Mouse (Mus musculus) cerebellum, adult (tissue): ENCODE measurements at regions not wholly inside any gene's neighbourhood (a gene's known extent, or its start where the extent isn't known, plus 50 kb on each side); places are given as distances from the start of the nearest gene placed in this dataset.
"Not testable (repeated sequence)": the region's sequence is repeated elsewhere in the genome, so short reads cannot be mapped to it uniquely, and the experiment has no call there.

Source experiments
- ATAC-seq: cut with Nextera tagmentation; 2 replicates; pipeline ENCODE4 v1.9.2; 2017; ENCODE audit warnings: mild to moderate bottlenecking, moderate library complexity, mixed read lengths; ENCODE audit not compliant: insufficient number of reproducible peaks, low FRiP score, low TSS enrichment

- no peak for ATAC-seq
These were observed 248.5 kb upstream of the Tusc1 start for GRCm38 (mm10) chr4:93583670-93584303.

GRCm38 (mm10) chr4:93579343-93579742 is 244.0 kb upstream of the Tusc1 start:
- no peak for ATAC-seq

GRCm38 (mm10) chr4:93567487-93568259 is 232.4 kb upstream of the Tusc1 start:
- ATAC-seq, result no peak

GRCm38 (mm10) chr4:93555787-93556760 is 220.8 kb upstream of the Tusc1 start:
- no peak for ATAC-seq

GRCm38 (mm10) chr4:93555181-93555580 is 219.9 kb upstream of the Tusc1 start:
- not testable (repeated sequence) for ATAC-seq

GRCm38 (mm10) chr4:93552489-93553160 is 217.3 kb upstream of the Tusc1 start:
- ATAC-seq, result no peak

- peak; percentile 61 for ATAC-seq
These were observed 215.8 kb upstream of the Tusc1 start for GRCm38 (mm10) chr4:93551086-93551485.

- ATAC-seq, result no peak
These were observed 205.3 kb upstream of the Tusc1 start for GRCm38 (mm10) chr4:93540588-93540987.

GRCm38 (mm10) chr4:93527382-93527781 is 192.1 kb upstream of the Tusc1 start:
- no peak for ATAC-seq

- no peak for ATAC-seq
These were observed 185.3 kb upstream of the Tusc1 start for GRCm38 (mm10) chr4:93520454-93521100.

GRCm38 (mm10) chr4:93518925-93519324 is 183.6 kb upstream of the Tusc1 start:
- no peak for ATAC-seq

- no peak for ATAC-seq
These were observed 175.5 kb upstream of the Tusc1 start for GRCm38 (mm10) chr4:93510771-93511170.

- ATAC-seq, result no peak
These were observed 161.6 kb upstream of the Tusc1 start for GRCm38 (mm10) chr4:93496871-93497270.

- no peak for ATAC-seq
These were observed 159.0 kb upstream of the Tusc1 start for GRCm38 (mm10) chr4:93494319-93494718.

- ATAC-seq, result no peak
These were observed 158.6 kb upstream of the Tusc1 start for GRCm38 (mm10) chr4:93493905-93494304.

GRCm38 (mm10) chr4:93493326-93493725 is 158.0 kb upstream of the Tusc1 start:
- ATAC-seq, result no peak

- ATAC-seq, result no peak
These were observed 153.3 kb upstream of the Tusc1 start for GRCm38 (mm10) chr4:93488570-93488969.

GRCm38 (mm10) chr4:93486455-93486854 is 151.1 kb upstream of the Tusc1 start:
- ATAC-seq, result no peak

GRCm38 (mm10) chr4:93481247-93481646 is 145.9 kb upstream of the Tusc1 start:
- ATAC-seq, result no peak
